In genomic region chr6:38160102-38160501, GRCm38 (mm10) we compare ENCODE assay signal across 9 mouse cellular contexts. TPM values are rescaled to one million over a fixed set of nuclear protein-coding genes. Genes with fewer than 3 reads are reported as not detected.
DNase-seq lines count a peak whose midpoint lies in the region; ATAC-seq and TF ChIP-seq lines count a peak whose summit lies in the region.
"Had no signal": no experiment of that assay in that cellular context is flagged by ENCODE, and none has a peak within 500 bp of the region (broad histone marks: within the 10 kb centered on the region; RNA-seq: fewer than 3 reads in every experiment).

No protein-coding gene starts in this region.

- TF ChIP-seq CTCF in CH12.LX (conservative IDR thresholded peaks at IDR 0.05 in 1 of 2, IDR thresholded peaks at IDR 0.05 in 1 of 2; ENCODE audit: low read depth in 2 of 2, low read length in 2 of 2), result peak; percentile 89 to 92
- TF ChIP-seq CTCF in liver, postnatal 0 days (IDR thresholded peaks at IDR 0.05; ENCODE audit: low read depth), result peak; percentile 88

- no peak overlapping the region for H3K9ac ChIP-seq in CH12.LX (ENCODE audit: insufficient read depth, low read depth)
- no peak overlapping the region for H3K9ac ChIP-seq in liver, postnatal 0 days (replicated peaks)

- no peak for TF ChIP-seq POLR2A in CH12.LX (IDR thresholded peaks at IDR 0.05; ENCODE audit: low read depth, low read length)

- DNase-seq in CH12.LX (ENCODE audit: extremely low read depth), result peak; percentile 83
- peak; percentile 95 for DNase-seq in brain, adult 2 months (ENCODE audit: low read depth, low spot score)
- DNase-seq in fibroblast of lung, adult 2 months (ENCODE audit: low read depth), result peak; percentile 72
- peak; percentile 17 for DNase-seq in heart, postnatal 25 days (ENCODE audit: low spot score)
- peak; percentile 92 to 93 for DNase-seq in kidney, postnatal 4 days
- DNase-seq in liver, postnatal 0 days, result peak; percentile 84
- peak; percentile 58 for DNase-seq in testis, postnatal 14 days (ENCODE audit: low spot score)

- H3K27me3 ChIP-seq in CH12.LX (replicated peaks), result no peaks in the 10 kb centered on the region
- no peaks in the 10 kb centered on the region for H3K27me3 ChIP-seq in liver, postnatal 0 days (ENCODE audit: insufficient read depth, low read length)

- in situ Hi-C loops in CH12.LX (cut with MboI; ENCODE audit: low pct_ligation_motif_present, low pct_unique_long_range_greater_than_20kb, low sequenced_read_pairs), result loop anchor here (25.0 kb wide), 1 partner anchor 377 kb away; the partner anchor contains the start of gene Fmc1

- H3K27ac ChIP-seq in CH12.LX (ENCODE audit: insufficient read depth, low read depth), result no peak overlapping the region
- no peak overlapping the region for H3K27ac ChIP-seq in liver, postnatal 0 days (ENCODE audit: low read depth)

- TF ChIP-seq RAD21 in CH12.LX (IDR thresholded peaks at IDR 0.05; ENCODE audit: low read depth, low read length), result peak; percentile 91

- no peaks in the 10 kb centered on the region for H3K79me2 ChIP-seq in CH12.LX (replicated peaks; ENCODE audit: control insufficient read depth, extremely low read depth, insufficient read depth, poor library complexity, severe bottlenecking)

- intact Hi-C loops in heart, postnatal 25 days (cut with DNase I), result loop anchor here (2.0 kb wide), 1 partner anchor 167 kb away; no protein-coding TSS in a partner anchor

- no peaks in the 10 kb centered on the region for H3K9me3 ChIP-seq in CH12.LX (replicated peaks; ENCODE audit: low read length)
- no peaks in the 10 kb centered on the region for H3K9me3 ChIP-seq in liver, postnatal 0 days (ENCODE audit: low read length)

- no peak overlapping the region for H3K4me3 ChIP-seq in CH12.LX (replicated peaks in 1 of 3; ENCODE audit: low read depth in 2 of 3, low read length in 2 of 3, poor library complexity in 1 of 3)
- H3K4me3 ChIP-seq in liver, postnatal 0 days (ENCODE audit: low read depth, low read length), result no peak overlapping the region

- no peak overlapping the region for H3K4me2 ChIP-seq in CH12.LX (ENCODE audit: insufficient read depth, low read depth, poor library complexity, severe bottlenecking)
- H3K4me2 ChIP-seq in liver, postnatal 0 days (ENCODE audit: low read depth, low read length), result no peak overlapping the region

- peaks cover 8 to 33% of the 10 kb centered on the region in 2 experiments for H3K4me1 ChIP-seq in CH12.LX (ENCODE audit: control insufficient read depth in 1 of 2, insufficient read depth in 2 of 2)
- no peaks in the 10 kb centered on the region for H3K4me1 ChIP-seq in liver, postnatal 0 days (ENCODE audit: insufficient read depth)

- 13% methylated on average over 3 of the region's 3 CpGs for WGBS in liver, postnatal 0 days (ENCODE audit: insufficient replicate concordance)

- 0 out of 2 replicates have a peak, but pooled peaks have one; percentile 27 for ATAC-seq in liver, postnatal 0 days
- ATAC-seq in neutrophil, adult 5-6 weeks (ENCODE audit: extremely low read depth, insufficient number of reproducible peaks, low FRiP score, poor library complexity, severe bottlenecking), result peak; percentile 47; the same call in 1 of the 2 replicates

- dilution Hi-C loops in CH12.LX (cut with MboI; ENCODE audit: extremely low pct_ligation_motif_present, extremely low pct_unique_long_range_greater_than_20kb, low sequenced_read_pairs), result no loop called here

- H3K36me3 ChIP-seq in CH12.LX (replicated peaks in 1 of 2; ENCODE audit: control insufficient read depth in 1 of 2, insufficient read depth in 1 of 2, low read length in 1 of 2), result peaks cover 0 to 16% of the 10 kb centered on the region in 2 experiments
- H3K36me3 ChIP-seq in liver, postnatal 0 days (replicated peaks; ENCODE audit: insufficient read depth, low read length), result no peaks in the 10 kb centered on the region

- no peak for TF ChIP-seq EP300 in CH12.LX (IDR thresholded peaks at IDR 0.05; ENCODE audit: low read length)
- no peak for TF ChIP-seq EP300 in liver, postnatal 0 days (IDR thresholded peaks at IDR 0.05; ENCODE audit: low read depth)

TF ChIP-seq in CH12.LX, 34 proteins besides CTCF, POLR2A, EP300 and RAD21:
- TF ChIP-seq UBTF (IDR thresholded peaks at IDR 0.05; ENCODE audit: low read depth, low read length), result no peak
- TF ChIP-seq BHLHE40 (IDR thresholded peaks at IDR 0.05; ENCODE audit: low read depth, low read length), result no peak
- no peak for TF ChIP-seq MXI1 (IDR thresholded peaks at IDR 0.05; ENCODE audit: low read depth, low read length)
- peak; percentile 69 for TF ChIP-seq ZC3H11A (IDR thresholded peaks at IDR 0.05; ENCODE audit: low read depth, low read length)
- peak; percentile 69 for TF ChIP-seq SIN3A (IDR thresholded peaks at IDR 0.05; ENCODE audit: low read length)
- TF ChIP-seq CHD1 (IDR thresholded peaks at IDR 0.05; ENCODE audit: low read depth, low read length), result no peak
- TF ChIP-seq CHD2 (IDR thresholded peaks at IDR 0.05; ENCODE audit: low read length), result no peak
- no peak for TF ChIP-seq KAT2A (IDR thresholded peaks at IDR 0.05; ENCODE audit: insufficient replicate concordance, low read length)
- no peak for TF ChIP-seq NELFE (IDR thresholded peaks at IDR 0.05; ENCODE audit: low read depth, low read length)
- no peak for TF ChIP-seq ELF1 (IDR thresholded peaks at IDR 0.05; ENCODE audit: low read depth, low read length)
- peak; percentile 94 for TF ChIP-seq SMC3 (IDR thresholded peaks at IDR 0.05; ENCODE audit: low read depth, low read length)
TF ChIP-seq in CH12.LX: peak in this region for 3.

RNA-seq across cellular contexts. Expression of gene Atp6v0a4, which starts 35.7 kb away (rescaled TPM):
- total RNA-seq in CH12.LX (2012; rRNA removed), result not detected in 2 replicates
- total RNA-seq in CH12.LX (2014; rRNA removed), result not detected in 2 replicates
- polyA plus RNA-seq in CH12.LX (2012; ENCODE audit: insufficient read length, low read depth), result not detected in 2 replicates
- 1 to 10 TPM; 2.1 to 3.4 TPM for total RNA-seq in heart, postnatal 25 days (2021)
- polyA plus RNA-seq in liver, postnatal 0 days (2015; fragmentation: Nextera tagmentation; extraction: Ambion mirVana), result 0.05 TPM in 2 replicates
- total RNA-seq in neutrophil, adult 5-6 weeks (2017), result not detected in 2 replicates

RNA-seq across cellular contexts. Expression of gene Tmem213, which starts 51.0 kb away (rescaled TPM):
- total RNA-seq in CH12.LX (2012; rRNA removed) (not detected in 2 replicates), CH12.LX (2014; rRNA removed) (not detected in 2 replicates)
- not detected in 2 replicates for polyA plus RNA-seq in CH12.LX (2012; ENCODE audit: insufficient read length, low read depth)
- not detected for total RNA-seq in heart, postnatal 25 days (2021)
- polyA plus RNA-seq in liver, postnatal 0 days (2015; fragmentation: Nextera tagmentation; extraction: Ambion mirVana), result not detected in 2 replicates
- total RNA-seq in neutrophil, adult 5-6 weeks (2017), result not detected in 2 replicates
- polyA plus RNA-seq: heart, embryonic 14.5 days had no signal

Comparison
In these comparisons a context has a peak if more than half of its experiments do, and no peak if none do; other contexts are left out.
1. DNase-seq: peak in every context shown above with its lines; median percentile 95 in brain, adult 2 months; 92 in kidney, postnatal 4 days; 84 in liver, postnatal 0 days; 83 in CH12.LX; 72 in fibroblast of lung, adult 2 months; 58 in testis, postnatal 14 days; 17 in heart, postnatal 25 days.